Mouse (Mus musculus): ENCODE data around the gene Ube2q1.

Gene Ube2q1

DNA sequence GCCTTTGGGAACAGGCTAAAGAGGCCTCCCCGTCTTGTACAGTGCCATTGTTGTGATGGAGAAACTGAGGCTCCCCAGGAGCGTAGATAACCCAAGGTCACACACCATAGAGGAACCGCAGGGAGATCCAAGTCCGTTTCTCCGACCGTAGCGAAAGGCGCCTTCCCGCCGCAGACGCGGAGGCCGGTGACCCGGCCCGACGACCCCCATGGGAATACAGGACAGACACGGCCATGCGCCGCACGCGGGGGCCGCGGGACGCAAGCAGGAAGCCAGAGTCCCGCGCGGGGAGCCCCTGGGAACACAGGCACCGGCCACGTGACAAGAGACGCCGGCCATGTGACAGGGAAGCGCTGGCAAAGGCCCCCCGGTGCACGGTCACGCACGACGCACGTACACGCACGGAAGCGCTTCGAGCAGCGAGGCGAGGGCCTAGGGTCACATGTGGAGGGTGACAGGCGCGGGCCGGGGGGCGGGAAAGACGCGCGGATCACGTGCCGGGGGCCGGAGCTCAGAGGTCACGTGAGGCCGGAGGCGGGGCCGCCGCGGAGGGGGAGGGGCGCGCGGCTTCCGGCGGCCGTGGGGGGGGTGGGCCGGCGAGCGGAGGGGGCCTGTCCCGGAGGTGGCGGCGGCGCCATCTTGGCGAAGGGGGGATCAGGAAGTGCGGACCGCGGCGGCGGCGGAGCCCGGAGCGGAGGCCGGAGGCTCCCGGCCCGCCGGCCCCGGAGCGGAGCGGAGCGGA, at the start of gene Ube2q1:
Gene Ube2q1 (plus strand): TSS at position 649 of the 742 bp plus-strand sequence.
- in situ Hi-C loops (cut with MboI, MseI), result loop anchor here (5.0 kb wide), 1 partner anchor 41 kb away; no protein-coding TSS in a partner anchor

DNA sequence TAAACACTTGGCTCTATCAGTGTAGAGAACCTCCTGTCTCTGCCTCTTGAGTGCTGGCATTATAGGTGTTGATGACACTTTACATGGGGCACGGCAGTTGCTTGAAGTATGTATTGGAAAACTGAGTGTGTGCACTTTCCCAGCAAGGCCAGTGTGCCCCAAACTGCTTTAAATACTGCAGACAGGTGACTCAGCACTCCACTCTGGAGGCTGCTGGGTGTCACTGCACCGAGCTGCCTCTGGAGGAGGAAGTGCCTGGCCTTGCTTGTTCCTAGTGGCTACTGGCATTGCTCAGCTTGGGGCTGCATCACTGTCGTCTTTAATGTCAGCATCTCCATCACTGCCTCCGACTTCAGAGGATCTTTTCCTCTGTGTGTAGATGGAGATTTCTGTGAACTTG, 46.4 kb upstream of the Ube2q1 start:
- in situ Hi-C loops (cut with MboI, MseI), result no loop called here

DNA sequence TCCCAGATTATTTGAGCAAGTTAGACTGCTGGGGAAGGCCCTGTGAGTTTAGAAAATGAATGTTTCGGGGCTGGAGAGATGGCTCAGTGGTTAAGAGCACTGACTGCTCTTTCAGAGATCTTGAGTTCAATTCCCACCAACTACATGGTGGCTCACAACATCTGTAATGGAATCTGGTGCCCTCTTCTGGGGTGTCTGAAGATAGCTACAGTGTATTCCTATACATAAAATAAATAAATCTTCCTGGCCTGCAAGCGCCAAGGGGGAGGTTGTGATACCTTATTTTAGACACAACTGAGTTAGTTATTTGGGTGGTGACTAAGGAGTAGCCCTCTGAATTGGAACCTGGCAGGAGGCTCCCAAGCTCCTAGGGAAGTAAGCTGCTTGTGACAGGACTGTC, 44.6 kb upstream of the Ube2q1 start:
- in situ Hi-C loops (cut with MboI, MseI), result no loop called here

DNA sequence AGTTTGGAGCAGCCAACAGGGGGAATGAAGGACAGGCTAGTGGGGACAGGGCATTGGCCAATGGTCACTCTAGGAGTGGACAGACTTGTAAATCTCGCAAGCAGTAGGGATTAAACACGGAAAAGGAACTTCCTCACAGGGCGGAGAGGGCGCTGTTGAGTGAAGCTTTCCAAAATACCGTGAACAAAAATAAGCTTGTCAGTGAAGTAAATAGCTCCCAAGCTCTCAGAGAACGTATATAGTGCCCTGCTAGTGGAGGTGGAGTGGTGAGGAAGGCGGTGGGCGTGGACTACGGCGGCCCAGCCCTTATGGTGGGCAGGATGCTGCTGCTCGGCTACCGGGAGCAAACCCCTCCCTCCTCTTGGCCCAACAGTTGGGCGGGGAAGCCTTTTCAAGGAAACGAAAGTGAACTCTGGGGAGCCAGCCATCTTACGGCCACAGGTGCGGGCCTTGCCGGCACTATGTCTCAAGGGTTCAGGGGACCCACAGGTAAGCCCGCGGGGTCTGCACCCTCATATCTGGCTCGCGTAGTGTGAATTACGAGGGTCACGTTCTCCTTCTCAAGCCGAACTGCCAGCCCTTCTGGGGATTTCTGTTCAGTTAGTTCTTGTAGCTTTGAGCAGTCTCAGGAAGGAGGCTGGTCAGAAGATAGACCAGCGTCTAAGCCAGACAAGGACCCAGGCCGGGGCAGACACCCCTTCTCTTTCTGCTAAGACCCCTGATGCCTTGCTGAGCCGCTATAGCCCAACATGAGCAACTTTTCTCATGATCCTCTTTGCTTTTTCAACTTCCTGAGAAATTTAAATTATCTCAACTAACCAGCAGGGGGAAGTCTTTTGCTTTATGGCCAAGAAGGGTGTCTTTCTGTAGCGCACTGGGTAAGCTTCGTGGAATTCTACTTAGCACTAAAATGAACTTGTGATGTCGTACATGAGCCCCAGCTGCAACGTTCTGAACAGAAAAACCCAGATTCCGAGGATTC, 42.8 kb upstream of the Ube2q1 start:
- in situ Hi-C loops (cut with MboI, MseI), result loop anchor here (5.0 kb wide), 1 partner anchor 42 kb away; the partner anchor contains the start of gene Ube2q1

DNA sequence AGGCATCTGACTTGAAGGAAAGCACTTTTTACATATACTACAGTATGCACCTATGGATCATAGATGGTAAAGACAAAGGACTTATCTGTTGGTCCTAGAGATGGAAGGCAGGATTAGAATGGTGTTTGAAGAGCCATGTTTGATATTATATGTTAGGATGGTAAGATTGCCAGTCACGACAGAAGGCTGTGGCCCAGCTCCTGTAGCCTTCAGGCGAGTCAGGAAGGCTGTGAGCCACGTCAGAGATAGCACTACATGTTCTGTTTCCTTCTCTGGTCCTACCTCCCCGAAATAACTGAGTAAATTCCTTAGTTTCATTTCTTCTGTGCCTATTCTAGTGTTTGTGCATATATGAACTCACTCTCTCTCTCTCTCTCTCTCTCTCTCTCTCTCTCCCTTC, 41.3 kb upstream of the Ube2q1 start:
- in situ Hi-C loops (cut with MboI, MseI), result loop anchor here (5.0 kb wide), 1 partner anchor 40 kb away; the partner anchor contains the start of gene Ube2q1

DNA sequence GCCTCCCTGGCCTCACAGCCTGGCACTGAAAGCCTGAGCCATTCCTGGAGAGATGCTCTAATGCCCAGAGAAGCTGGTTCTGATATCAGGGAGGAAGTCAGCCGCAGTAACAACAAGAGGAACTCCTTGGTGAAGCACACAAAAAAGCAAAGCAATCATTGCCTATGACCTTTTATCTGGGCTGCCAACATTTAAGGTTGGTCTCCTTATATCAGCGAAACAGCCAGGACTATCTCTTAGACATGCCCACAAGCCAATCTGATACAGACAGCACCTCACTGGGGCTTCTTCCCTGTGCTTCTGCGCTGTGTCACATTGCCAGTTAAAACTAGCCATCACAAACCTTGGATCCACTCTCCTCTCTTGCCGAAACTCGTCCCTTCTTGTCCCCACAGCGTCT, 34.9 kb upstream of the Ube2q1 start:
- in situ Hi-C loops (cut with MboI, MseI), result no loop called here

DNA sequence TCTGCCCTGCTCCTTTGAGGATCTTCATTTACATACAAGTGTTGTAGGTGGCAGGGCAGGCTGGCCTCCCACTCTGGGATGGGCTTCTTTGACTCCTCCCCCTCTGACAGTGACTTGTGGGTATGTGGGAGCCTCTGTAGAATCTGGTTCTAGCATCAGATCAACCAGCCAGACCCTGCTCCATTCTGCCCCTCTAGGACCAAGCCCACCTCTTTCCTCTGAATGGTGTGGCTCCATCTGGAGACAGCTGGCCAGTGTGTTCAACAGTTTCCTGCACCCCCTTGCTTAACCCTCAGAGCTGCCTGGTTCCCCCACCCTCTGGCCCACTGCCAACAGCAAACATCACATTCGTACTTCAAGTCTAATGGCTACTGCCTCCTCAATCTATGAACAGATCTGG, 21.1 kb upstream of the Ube2q1 start:
- in situ Hi-C loops (cut with MboI, MseI), result no loop called here

DNA sequence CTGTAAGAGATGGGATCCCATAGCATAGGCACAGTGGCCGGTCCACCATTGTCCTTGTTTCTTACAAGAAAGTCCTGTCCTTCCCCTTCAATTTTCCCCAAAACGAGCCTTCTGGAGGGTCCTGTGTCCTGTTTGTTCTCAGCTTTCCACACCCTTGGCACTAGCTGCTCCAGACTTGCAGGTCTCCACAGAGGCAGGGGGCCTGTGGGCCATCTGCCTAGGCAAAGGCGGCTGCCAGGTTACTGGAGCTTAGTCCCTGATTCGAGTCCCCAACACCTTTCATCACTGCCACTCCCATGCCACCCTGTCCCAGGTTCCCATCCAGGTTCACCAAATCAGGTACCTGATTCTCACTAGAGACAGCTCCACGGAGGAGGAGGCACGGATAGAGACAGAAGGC, 18.1 kb upstream of the Ube2q1 start:
- in situ Hi-C loops (cut with MboI, MseI), result no loop called here

DNA sequence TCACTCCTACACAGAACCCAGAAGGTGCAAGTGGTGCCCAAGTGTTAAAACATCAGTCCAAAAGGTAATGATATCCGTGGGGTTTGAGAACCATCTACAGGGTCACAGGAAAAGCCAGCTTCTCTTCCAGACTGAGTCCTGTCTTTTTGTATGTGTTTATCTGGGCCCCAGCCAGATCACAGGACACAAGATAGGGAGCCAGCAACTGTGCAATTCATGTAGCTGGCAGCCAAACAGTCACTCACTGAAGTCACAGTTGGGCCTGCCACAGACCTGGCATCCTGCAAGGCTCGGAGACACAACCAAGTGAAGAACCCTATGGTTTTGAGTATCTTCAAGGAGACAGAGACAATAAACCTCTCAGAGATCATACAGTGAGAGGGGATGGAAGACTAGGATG, 15.6 kb upstream of the Ube2q1 start:
- in situ Hi-C loops (cut with MboI, MseI), result no loop called here

DNA sequence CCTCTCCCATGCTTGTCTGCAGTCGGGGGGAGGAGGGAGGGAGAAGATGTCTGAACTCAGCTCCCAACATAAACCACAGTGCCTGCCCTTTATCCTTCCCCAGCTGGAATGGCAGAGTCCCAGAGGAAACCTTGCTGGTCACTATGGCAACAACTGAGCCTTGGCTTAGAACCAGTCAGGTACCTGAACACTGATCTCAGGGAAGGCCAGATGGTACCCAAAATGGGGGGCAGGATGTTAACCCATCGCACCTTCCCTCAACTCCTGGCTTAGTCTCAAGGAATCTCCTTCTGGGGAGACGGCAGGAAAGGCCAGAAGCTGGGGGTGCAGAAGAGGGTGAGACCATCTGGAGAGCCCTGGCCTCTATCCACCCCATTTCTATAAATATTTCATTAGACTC, 13.6 kb upstream of the Ube2q1 start:
- in situ Hi-C loops (cut with MboI, MseI), result no loop called here

DNA sequence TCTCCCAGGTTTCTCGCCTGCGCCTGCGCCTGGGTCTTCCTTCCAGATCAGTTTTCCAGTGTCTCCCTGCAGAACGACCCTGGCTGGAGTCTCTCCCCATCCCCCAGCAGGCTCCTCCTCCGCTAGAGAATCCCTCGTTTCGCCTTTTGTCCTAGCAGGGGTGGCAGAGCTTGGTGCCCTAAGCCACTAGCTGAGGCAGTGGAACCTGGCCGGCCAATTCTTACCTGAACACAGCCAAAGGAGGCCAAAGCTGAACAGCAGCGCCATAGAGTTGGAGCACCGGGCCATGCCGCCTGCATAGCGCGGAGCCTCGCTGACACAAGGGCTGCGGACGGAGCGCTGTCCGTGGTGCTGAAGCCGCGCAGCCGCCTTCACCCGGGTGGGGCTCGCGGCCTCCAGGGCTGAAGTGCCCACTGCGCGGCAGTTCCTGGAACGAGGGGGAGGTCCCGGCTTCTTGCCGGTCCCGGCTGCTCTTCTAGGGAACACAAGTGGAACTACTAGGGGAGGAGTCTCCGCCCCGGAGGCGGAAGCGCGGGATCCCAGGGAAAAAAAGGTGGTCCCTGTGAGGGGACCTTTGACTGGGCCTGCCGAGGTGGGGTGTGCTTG, 9.2 kb upstream of the Ube2q1 start, which contains the start of gene Chrnb2:
Gene Chrnb2 (minus strand): TSS at position 514 of the 606 bp plus-strand sequence.
- in situ Hi-C loops (cut with MboI, MseI), result no loop called here

DNA sequence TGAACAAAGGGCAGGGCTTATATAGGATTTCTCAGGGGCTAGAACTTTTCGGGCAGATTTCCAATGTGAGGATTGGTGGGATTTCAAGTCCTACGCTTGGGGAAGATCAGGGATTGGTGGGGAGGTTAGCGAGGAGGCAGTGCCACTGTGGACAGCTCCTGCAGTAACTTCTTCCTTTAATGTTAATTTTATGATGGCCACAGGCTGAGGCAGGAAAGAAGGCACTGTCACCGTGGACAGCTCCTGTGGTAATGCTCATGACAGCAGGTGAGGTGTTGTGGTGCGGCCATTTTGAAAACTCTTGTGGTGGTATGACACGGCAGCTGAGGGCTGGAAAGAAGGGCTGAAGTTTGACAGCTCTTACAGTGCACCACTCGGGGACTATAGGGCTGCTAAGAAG, 3.8 kb upstream of the Ube2q1 start:
- in situ Hi-C loops (cut with MboI, MseI), result no loop called here

DNA sequence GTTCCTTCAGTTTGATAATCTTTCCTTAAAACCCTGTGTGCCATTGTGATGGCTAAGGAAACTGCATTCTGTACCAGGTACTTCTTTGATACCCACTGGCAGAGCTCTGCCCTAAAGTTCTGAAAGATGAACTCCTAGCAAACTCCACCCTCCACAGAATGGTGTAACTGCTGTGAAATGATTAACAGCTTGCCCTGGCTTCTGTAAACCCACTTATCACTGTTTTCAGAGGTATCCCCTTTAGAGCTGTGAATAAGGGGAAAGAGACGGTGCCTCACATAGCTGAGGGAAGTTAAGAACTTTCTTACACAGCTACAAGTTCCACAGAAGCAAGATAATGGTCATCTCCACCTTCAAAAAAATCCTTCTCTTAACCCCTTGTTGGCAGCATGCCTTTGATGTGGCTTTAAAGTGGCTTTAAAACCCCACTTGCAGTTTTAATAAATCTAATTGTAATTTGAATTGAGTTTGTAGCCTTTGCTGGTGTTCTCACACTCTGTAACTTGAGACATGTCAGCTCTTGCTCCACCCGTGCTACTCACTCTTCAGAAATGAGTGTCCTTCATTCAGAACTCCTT, 2.9 kb upstream of the Ube2q1 start:
- in situ Hi-C loops (cut with MboI, MseI), result loop anchor here (5.0 kb wide), 1 partner anchor 38 kb away; no protein-coding TSS in a partner anchor

DNA sequence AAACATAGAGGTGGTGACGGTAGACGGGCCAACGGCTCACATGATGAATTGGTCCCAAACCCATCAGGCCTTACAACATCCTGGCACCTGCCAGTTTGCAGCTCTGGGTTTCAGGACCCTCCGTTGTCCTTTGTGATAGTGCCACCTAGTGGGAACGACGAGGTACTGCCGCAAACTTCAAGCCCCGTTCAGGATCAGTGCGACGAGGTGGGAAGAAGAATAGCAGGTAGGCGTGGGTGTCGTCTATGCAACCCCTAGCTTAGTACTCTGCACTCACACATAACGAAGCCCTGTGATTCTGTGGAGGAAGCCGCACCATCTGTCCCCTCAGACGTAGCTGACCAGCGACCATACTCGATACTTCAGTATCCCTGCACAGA, 838 bp upstream of the Ube2q1 start:
- in situ Hi-C loops (cut with MboI, MseI), result loop anchor here (5.0 kb wide), 1 partner anchor 40 kb away; no protein-coding TSS in a partner anchor

DNA sequence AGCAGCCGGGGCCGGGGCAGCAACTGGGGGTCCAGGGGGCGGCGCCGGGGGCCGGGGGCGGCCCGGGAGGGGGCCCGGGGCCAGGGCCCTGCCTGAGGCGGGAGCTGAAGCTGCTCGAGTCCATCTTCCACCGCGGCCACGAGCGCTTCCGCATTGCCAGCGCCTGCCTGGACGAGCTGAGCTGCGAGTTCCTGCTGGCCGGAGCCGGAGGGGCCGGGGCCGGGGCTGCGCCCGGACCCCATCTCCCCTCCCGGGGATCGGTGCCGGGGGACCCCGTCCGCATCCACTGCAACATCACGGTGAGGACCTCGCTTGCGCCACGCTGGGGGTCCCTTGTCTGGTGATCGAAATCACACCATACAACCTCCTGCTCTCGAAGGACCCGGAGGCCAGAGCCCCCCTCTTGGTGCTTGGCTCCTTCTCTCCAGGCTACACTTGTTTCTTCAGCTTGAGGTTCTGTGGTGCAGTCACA, 360 bp downstream of the Ube2q1 start:
- in situ Hi-C loops (cut with MboI, MseI), result loop anchor here (5.0 kb wide), 1 partner anchor 41 kb away; no protein-coding TSS in a partner anchor

DNA sequence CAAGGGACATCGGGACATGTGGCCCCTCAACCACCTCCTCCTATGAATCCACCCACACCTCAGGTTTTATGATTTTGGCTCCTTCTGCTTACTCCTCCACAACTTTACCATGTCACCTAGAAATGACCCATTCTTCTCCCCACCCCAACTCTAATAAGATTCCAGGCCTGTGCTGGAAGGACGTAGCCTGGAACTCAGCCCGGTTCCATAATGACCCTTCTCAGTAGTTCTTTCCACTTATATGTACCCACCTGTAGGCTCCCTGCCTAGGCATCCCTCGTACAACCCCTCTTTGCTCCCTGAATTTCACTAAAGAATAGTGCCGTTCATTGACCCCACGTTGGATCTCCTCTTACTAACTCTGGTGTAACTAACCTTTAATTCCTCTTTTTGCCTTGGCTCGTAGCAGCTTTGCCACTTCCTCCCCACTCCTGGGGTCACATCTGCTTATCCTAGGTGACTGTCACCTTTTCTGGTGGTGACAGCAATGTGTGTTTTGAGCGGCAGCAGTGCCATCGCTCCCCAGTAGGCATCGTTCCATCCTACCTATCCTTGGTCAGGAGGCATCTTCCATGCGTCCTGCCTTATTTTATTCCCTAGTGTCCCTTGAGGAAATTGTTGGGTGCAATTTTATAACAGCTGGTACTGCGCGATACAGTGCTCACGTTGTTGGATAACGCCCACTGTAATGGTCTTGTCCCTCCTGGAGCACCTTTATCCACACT, 982 bp downstream of the Ube2q1 start:
- in situ Hi-C loops (cut with MboI, MseI), result loop anchor here (5.0 kb wide), 1 partner anchor 42 kb away; no protein-coding TSS in a partner anchor

DNA sequence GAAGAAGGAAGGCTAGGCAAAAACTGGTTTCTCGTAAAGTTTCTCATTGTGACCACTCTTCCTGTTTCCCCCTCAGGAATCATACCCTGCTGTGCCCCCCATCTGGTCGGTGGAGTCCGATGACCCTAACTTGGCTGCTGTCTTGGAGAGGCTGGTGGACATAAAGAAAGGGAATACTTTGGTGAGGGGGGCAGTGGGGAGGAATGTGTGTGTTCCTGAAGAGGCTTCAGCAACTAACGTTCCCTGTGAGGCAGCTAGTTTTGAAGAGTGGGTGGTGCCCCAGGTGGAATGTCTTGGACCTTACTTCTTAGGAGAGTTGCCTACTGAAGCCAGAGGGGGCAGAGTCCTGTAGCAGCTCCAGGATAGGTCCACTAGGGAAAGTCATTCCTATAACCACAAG, 2.6 kb downstream of the Ube2q1 start:
- in situ Hi-C loops (cut with MboI, MseI), result no loop called here

DNA sequence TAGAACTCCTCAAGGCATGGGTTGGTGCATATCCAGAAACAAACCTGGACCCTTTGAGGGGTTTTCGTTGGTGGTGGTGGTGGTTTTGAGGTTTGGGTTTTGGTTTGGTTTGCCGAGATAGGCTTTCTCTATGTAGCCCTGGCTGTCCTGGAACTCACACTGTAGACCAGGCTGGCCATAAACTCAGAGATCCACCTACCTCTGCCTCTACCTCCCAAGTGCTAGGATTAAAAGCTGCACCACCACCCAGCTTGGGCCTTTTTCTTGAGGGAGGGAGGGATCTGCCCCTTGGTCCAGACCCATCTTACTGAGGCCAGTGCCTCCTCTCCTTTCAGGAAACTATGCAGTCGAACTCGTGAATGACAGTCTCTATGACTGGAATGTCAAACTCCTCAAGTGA, 6.7 kb downstream of the Ube2q1 start:
- in situ Hi-C loops (cut with MboI, MseI), result no loop called here

DNA sequence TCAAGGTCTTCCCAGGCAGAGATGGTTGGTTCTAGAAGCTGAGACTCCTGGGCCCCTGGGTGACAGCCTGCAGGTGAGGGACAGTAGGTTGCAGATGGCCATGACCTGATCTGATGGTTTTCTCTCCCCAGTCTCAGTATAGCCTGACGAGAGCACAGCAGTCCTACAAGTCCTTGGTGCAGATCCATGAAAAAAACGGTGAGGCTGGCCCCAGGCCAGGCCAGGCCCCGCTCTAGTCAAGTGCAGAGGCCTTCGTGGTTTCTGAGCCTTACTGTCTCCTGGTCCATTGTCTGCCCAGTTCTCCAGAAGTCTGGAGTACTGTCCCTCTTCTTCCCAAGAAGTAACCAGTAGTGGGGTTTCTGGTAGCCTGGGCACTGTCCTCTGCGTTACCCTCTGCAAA, 8.2 kb downstream of the Ube2q1 start:
- in situ Hi-C loops (cut with MboI, MseI), result no loop called here

DNA sequence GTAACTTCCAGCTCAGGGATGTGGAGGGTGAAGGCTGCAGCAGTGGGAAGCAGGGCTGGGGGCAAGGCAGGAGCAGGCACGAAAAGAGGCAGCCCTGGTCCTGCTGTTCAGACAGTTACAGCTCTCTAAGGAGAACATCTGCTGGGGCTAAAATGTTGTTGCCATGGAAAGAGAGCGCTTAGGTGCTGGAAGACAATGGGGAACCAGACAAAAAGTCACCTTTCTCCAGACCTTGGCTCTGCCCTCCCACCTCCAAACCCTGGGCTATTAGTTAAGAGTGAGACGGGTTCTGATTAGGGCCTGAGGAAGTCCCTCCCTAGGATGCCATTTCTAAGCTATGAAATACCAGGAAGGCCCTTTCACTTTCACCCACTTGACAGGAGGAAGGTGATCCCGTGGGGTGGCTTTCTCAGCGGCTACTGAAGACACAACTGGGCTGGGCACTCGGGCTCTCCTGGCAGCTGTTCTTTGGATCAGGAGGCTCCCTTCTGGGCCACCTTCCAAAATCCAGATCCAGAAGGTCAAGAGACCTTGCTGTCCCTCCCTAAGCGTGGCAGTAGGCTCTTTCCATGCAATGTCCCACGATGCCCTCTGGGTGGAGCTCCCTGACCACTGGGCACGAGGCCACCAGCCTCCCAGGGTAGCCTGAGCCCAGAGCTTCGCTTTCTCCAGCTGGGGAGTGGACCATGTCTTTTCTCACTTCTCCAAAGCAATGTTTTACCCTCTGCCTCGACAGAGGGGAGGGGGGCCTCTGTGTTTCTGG, 11.8 kb downstream of the Ube2q1 start:
- in situ Hi-C loops (cut with MboI, MseI), result no loop called here
